Mouse (Mus musculus): Measurements from ENCODE around the gene Ofcc1.

GRCm38 (mm10) chr13:40390120-40390519, 28.9 kb upstream of the Ofcc1 start:
- no peak for TF ChIP-seq TAL1 (IDR thresholded peaks at IDR 0.05; ENCODE audit: low read length)
- no peak for TF ChIP-seq GATA1 (IDR thresholded peaks at IDR 0.05; ENCODE audit: low read length)

Data from erythroblast, embryonic 14.5 days (primary cell).